Mouse (Mus musculus) embryonic facial prominence, embryonic 12.5 days (tissue): Measurements from ENCODE around the gene Stx6. TPM values are rescaled to one million over a fixed set of nuclear protein-coding genes. Genes with fewer than 3 reads are reported as not detected.

Experiments
- ATAC-seq: fragments of 200-750 bp; cut with Nextera tagmentation; 2 replicates; pipeline ENCODE4 v1.8.0; 2017; ENCODE audit not compliant: insufficient number of reproducible peaks, insufficient read depth, low FRiP score, low TSS enrichment
- H3K27ac ChIP-seq: fragments of 300-500 bp; sonication (generic); 2 replicates; pipeline ENCODE4 v1.5.1; 2016; ENCODE audit warnings: mild to moderate bottlenecking
- H3K27me3 ChIP-seq: fragments of 300-500 bp; sonication (generic); 2 replicates; pipeline ENCODE4 v1.6.1; 2016; ENCODE audit warnings: mild to moderate bottlenecking, moderate library complexity
- H3K36me3 ChIP-seq: fragments of 300-500 bp; sonication (generic); 2 replicates; pipeline ENCODE4 v1.6.1; 2016; ENCODE audit warnings: mild to moderate bottlenecking
- H3K4me1 ChIP-seq: fragments of 300-500 bp; sonication (generic); 2 replicates; pipeline ENCODE4 v1.6.1; 2016
- H3K4me2 ChIP-seq: fragments of 300-500 bp; sonication (generic); replicated peaks from 2 replicates; pipeline ENCODE4 v1.6.1; 2016; ENCODE audit warnings: mild to moderate bottlenecking, moderate library complexity
- H3K4me3 ChIP-seq: fragments of 300-500 bp; sonication (generic); 2 replicates; pipeline ENCODE4 v1.5.1; 2016; ENCODE audit warnings: mild to moderate bottlenecking
- H3K9ac ChIP-seq: fragments of 300-500 bp; sonication (generic); 2 replicates; pipeline ENCODE4 v1.6.1; 2016; ENCODE audit warnings: mild to moderate bottlenecking, moderate library complexity
- H3K9me3 ChIP-seq: fragments of 300-500 bp; sonication (generic); 2 replicates; pipeline ENCODE4 v1.6.1; 2016; ENCODE audit warnings: mild to moderate bottlenecking, moderate library complexity
- WGBS: fragments of 180-500 bp; shearing (Covaris S2); methylation state at CpG from one replicate; pipeline ENCODE4 v1.1.7; 2016; 5-methylcytosine and 5-hydroxymethylcytosine counted together
- polyA plus RNA-seq: library from polyadenylated mRNA; unstranded; fragments of >200 nt; fragmentation: Nextera tagmentation; extraction: Ambion mirVana; gene quantifications from 2 replicates; pipeline ENCODE4 v1.2.1, GENCODE M21; 2016

Stx6 gene
- polyA plus RNA-seq, 1 experiment from 2014 or later = 109 TPM

GRCm38 (mm10) chr1:155200967-155201366 lies 42.5 kb downstream of the Stx6 start:
- peaks cover 21% of the 10 kb centered on the region for H3K4me1 ChIP-seq
- WGBS = 65% methylated on average over 2 of the region's 2 CpGs
- no peak overlapping the region for H3K4me2 ChIP-seq
- H3K9me3 ChIP-seq = no peaks in the 10 kb centered on the region
- no peak overlapping the region for H3K9ac ChIP-seq
- H3K4me3 ChIP-seq = no peak overlapping the region
- no peaks in the 10 kb centered on the region for H3K27me3 ChIP-seq
- ATAC-seq = 0 out of 2 replicates have a peak, but pooled peaks have one; percentile 60
- H3K36me3 ChIP-seq = peaks cover 46% of the 10 kb centered on the region
- H3K27ac ChIP-seq = no peak overlapping the region

- H3K9ac ChIP-seq = no peak overlapping the region
- peaks cover 24% of the 10 kb centered on the region for H3K4me1 ChIP-seq
- H3K9me3 ChIP-seq = no peaks in the 10 kb centered on the region
- no peak overlapping the region for H3K4me2 ChIP-seq
- H3K27ac ChIP-seq = no peak overlapping the region
- 68% methylated on average over 4 of the region's 4 CpGs for WGBS
- ATAC-seq = no peak
- H3K27me3 ChIP-seq = no peaks in the 10 kb centered on the region
- peaks cover 51% of the 10 kb centered on the region for H3K36me3 ChIP-seq
- no peak overlapping the region for H3K4me3 ChIP-seq
These were observed 42.9 kb downstream of the Stx6 start for GRCm38 (mm10) chr1:155201373-155201879.

DNA sequence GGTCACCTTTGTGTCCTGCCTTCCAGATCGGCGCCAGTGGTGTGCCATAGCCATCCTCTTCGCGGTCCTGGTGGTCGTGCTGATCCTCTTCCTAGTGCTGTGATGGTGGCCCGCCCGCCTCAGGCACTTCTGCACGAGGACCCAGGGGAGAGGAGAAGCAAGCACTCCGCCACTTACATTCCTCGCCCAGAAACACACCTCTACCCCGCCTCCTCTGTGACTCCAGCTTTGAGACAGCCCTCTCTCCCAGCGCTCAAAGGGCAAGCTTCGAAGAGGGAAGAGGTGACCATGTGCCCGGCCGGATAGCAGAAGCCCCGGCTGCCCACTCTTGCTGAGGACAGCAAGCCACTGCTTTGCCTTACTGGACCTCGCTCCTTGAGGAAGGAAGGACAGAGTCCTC lies 43.4 kb downstream of the Stx6 start:
- 78% methylated on average over 17 of the region's 17 CpGs for WGBS
- no peak overlapping the region for H3K4me2 ChIP-seq
- no peak overlapping the region for H3K9ac ChIP-seq
- no peak for ATAC-seq
- H3K4me1 ChIP-seq = peaks cover 24% of the 10 kb centered on the region
- peaks cover 53% of the 10 kb centered on the region for H3K36me3 ChIP-seq
- H3K4me3 ChIP-seq = no peak overlapping the region
- no peaks in the 10 kb centered on the region for H3K27me3 ChIP-seq
- H3K9me3 ChIP-seq = no peaks in the 10 kb centered on the region
- no peak overlapping the region for H3K27ac ChIP-seq

DNA sequence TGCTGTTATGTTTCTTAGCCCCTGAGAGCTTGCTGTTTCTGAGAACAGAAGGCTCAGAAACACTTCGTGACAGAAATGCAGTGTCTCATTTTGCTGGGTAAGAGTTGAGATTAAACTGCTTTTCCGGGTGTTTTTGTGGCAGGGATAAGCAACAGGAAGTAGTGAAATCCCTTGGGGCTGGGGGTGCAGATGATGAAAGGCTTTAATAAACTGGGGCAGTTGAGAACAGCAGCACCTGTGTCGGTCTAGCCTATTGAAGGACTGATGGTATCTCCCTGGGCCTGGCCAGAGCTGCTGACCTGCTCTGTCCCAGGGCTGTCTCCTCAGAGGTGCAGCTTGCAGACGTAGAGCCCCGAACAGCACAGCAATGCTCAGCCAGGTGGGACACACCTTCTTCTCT lies 44.0 kb downstream of the Stx6 start:
- Histone ChIP-seq H3K9me3 (no peaks in the 10 kb centered on the region), H3K27me3 (no peaks in the 10 kb centered on the region), H3K4me3 (no peak overlapping the region), H3K27ac (no peak overlapping the region), H3K36me3 (peaks cover 54% of the 10 kb centered on the region), H3K9ac (no peak overlapping the region), H3K4me1 (peaks cover 24% of the 10 kb centered on the region), H3K4me2 (no peak overlapping the region)
- ATAC-seq = no peak
- 74% methylated on average over 5 of the region's 5 CpGs for WGBS

- no peak overlapping the region for H3K4me3 ChIP-seq
- peaks cover 55% of the 10 kb centered on the region for H3K36me3 ChIP-seq
- H3K9ac ChIP-seq = no peak overlapping the region
- no peak overlapping the region for H3K4me2 ChIP-seq
- H3K27me3 ChIP-seq = no peaks in the 10 kb centered on the region
- WGBS = 76% methylated on average over 7 of the region's 7 CpGs
- H3K27ac ChIP-seq = 0 out of 2 replicates have a peak overlapping the region, but pooled peaks have one; percentile 25
- no peaks in the 10 kb centered on the region for H3K9me3 ChIP-seq
- H3K4me1 ChIP-seq = peaks cover 24% of the 10 kb centered on the region
- ATAC-seq = no peak
These were observed 44.6 kb downstream of the Stx6 start for GRCm38 (mm10) chr1:155203101-155203500.

DNA sequence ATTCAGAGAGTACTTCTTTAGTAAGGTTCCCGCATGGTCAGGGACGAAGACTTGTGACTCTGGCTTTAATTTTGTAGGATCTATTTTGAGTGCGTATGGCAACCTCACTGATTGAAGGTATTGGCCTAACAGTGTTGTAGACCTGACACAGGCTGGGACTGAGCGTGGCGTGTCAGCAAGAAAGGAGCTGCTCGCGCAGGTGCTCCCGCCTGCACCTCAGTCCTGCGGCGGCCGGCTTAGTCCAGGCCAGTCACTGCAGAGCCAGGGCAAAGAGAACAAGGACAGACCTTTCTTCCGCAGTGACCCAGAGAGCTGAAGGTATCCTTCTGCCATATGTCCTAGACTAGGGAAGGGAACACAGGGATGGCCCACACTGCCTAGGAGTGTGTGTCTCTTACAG lies 45.4 kb downstream of the Stx6 start:
- Histone ChIP-seq H3K36me3 (peaks cover 51% of the 10 kb centered on the region), H3K27ac (0 out of 2 replicates have a peak overlapping the region, but pooled peaks have one; percentile 36), H3K4me2 (no peak overlapping the region), H3K9me3 (no peaks in the 10 kb centered on the region), H3K27me3 (no peaks in the 10 kb centered on the region), H3K4me3 (no peak overlapping the region), H3K4me1 (peaks cover 24% of the 10 kb centered on the region), H3K9ac (no peak overlapping the region)
- ATAC-seq = no peak
- 86% methylated on average over 12 of the region's 12 CpGs for WGBS

DNA sequence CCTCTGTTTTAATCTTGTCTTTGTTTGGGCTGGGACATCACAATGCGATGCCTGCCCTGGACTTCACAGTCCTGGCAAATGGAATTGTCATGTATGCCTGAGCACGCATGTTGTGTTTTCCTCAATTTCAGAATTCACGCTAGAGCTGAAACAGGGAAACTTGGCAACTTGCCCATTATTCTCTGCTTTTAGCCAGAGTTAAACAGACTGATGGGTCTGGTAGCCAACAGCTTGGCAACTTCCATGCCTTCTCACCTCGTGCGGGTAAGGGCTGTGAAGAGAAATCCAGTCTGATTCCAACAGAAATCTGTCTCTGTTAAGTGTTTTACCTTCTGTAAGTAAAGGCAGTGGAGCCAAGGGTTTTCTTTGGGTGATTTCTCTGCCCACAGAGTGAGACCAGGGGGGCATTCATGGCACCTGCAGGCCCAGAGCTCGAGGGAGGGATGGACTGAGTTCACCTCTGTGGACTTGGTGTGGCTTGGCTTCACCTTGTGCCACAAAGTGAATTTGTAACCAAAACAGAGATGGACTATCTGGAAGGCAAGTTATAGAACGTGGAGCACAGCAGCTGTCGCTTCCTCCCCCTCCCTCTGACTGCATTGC lies 46.1 kb downstream of the Stx6 start:
- Histone ChIP-seq H3K27ac (peak overlapping the region; percentile 36; the same call in 1 of the 2 replicates), H3K4me1 (peaks cover 25% of the 10 kb centered on the region), H3K9ac (no peak overlapping the region), H3K36me3 (peaks cover 51% of the 10 kb centered on the region), H3K9me3 (no peaks in the 10 kb centered on the region), H3K4me3 (no peak overlapping the region), H3K4me2 (no peak overlapping the region), H3K27me3 (no peaks in the 10 kb centered on the region)
- ATAC-seq = no peak
- 79% methylated on average over 8 of the region's 8 CpGs for WGBS

DNA sequence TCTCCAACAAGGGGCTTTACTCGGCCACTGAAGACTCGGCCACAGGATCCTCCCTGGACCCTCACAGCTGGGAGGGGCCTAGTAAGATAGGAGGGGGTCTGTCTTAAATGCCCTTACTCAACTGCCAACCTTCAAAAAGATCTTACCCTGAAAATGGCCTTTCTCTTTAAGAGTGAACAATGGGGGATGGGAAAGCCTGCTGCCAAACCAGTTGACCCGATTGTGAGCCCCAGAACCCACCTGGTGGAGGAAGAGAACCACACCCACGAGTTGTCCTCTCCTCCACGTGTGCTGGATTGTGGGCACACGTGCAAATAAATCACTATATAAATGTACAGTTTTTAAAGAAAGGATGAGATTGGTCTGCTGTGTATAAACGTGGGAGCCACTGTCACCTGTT lies 46.8 kb downstream of the Stx6 start:
- no peak overlapping the region for H3K4me3 ChIP-seq
- no peak overlapping the region for H3K27ac ChIP-seq
- peaks cover 29% of the 10 kb centered on the region for H3K4me1 ChIP-seq
- H3K27me3 ChIP-seq = no peaks in the 10 kb centered on the region
- H3K9me3 ChIP-seq = no peaks in the 10 kb centered on the region
- H3K9ac ChIP-seq = no peak overlapping the region
- H3K36me3 ChIP-seq = peaks cover 45% of the 10 kb centered on the region
- no peak for ATAC-seq
- 56% methylated on average over 7 of the region's 7 CpGs for WGBS
- H3K4me2 ChIP-seq = no peak overlapping the region

- Histone ChIP-seq H3K9ac (no peak overlapping the region), H3K9me3 (no peaks in the 10 kb centered on the region), H3K4me1 (peaks cover 37% of the 10 kb centered on the region), H3K36me3 (peaks cover 39% of the 10 kb centered on the region), H3K4me2 (no peak overlapping the region), H3K4me3 (no peak overlapping the region), H3K27ac (no peak overlapping the region; the same call in 1 of the 2 replicates), H3K27me3 (no peaks in the 10 kb centered on the region)
- 73% methylated on average over 19 of the region's 19 CpGs for WGBS
- no peak for ATAC-seq
These were observed 47.5 kb downstream of the Stx6 start for GRCm38 (mm10) chr1:155205822-155206660.

GRCm38 (mm10) chr1:155207859-155208258 lies 49.3 kb downstream of the Stx6 start:
- no peak overlapping the region for H3K27ac ChIP-seq

GRCm38 (mm10) chr1:155210011-155210763 lies 51.7 kb downstream of the Stx6 start:
- no peak overlapping the region for H3K9ac ChIP-seq
- no peak for ATAC-seq
- no peak overlapping the region for H3K27ac ChIP-seq
- peaks cover 57% of the 10 kb centered on the region for H3K4me1 ChIP-seq
- H3K27me3 ChIP-seq = no peaks in the 10 kb centered on the region
- no peak overlapping the region for H3K4me2 ChIP-seq
- H3K9me3 ChIP-seq = no peaks in the 10 kb centered on the region
- no peak overlapping the region for H3K4me3 ChIP-seq
- H3K36me3 ChIP-seq = peaks cover 17% of the 10 kb centered on the region
- 71% methylated on average over 11 of the region's 11 CpGs for WGBS

More at GRCm38 (mm10) chr1:155207859-155208258, 49.3 kb downstream of the Stx6 start:
- Histone ChIP-seq H3K36me3 (peaks cover 23% of the 10 kb centered on the region), H3K9me3 (no peaks in the 10 kb centered on the region), H3K4me1 (peaks cover 55% of the 10 kb centered on the region), H3K9ac (no peak overlapping the region), H3K4me3 (no peak overlapping the region), H3K27me3 (no peaks in the 10 kb centered on the region), H3K4me2 (no peak overlapping the region)
- no peak for ATAC-seq
- 80% methylated on average over 3 of the region's 3 CpGs for whole genome bisulfite sequencing
